Mouse (Mus musculus) urinary bladder, adult 2 months (tissue): ENCODE data around the gene Tmem240. TPM values are rescaled to one million over a fixed set of nuclear protein-coding genes. Genes with fewer than 3 reads are reported as not detected.
"Not testable (repeated sequence)": the region's sequence is repeated elsewhere in the genome, so short reads cannot be mapped to it uniquely, and the experiment has no call there.

ENCODE experiments used
- DNase-seq: peaks from one replicate; pipeline ENCODE4 v3.0.0; 2022; ENCODE audit warnings: low spot score
- polyA plus RNA-seq: library from polyadenylated mRNA; depleted of rRNA; stranded (reverse); fragments of >200 nt; gene quantifications from 2 replicates; pipeline ENCODE4 v1.2.3, GENCODE M21; 2012; rRNA removed

Tmem240 gene
- 2.7 and 3.3 TPM in 2 replicates for polyA plus RNA-seq

DNA sequence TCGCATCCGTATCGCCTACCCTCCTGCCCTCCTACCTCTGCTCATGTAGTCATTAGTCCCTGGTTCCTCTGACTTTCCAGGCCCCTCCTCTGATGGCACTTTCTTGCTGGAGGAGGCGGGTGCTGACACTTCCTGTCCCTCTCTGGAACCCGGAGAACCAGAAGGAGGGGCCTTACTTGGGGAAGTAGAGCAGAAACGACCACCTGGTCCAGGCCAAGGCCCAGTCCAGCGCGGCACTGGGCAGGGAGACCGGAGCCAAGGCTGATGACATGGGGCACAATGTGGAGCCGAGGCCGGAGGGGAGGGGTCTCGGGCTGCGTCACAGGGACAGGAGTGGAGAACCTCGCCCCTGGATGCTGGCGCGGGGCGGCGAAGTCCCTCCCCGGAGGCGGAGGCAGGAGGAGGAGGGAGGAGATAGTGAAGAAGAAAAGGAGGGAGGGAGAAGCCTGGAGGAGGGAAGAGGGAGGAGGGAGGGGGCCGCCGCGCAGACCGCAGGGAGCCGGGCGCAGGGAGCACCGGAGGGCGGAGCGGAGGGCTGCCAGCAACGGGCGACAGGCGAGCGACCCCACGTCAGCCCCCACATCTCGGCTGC lies at the start of gene Tmem240:
Gene Tmem240 (plus strand): TSS at position 451 of the 592 bp plus-strand sequence.
- DNase-seq: peak; percentile 74

- DNase-seq: not testable (repeated sequence)
Observed at GRCm38 (mm10) chr4:155687764-155688163, 46.8 kb upstream of the Tmem240 start.

DNA sequence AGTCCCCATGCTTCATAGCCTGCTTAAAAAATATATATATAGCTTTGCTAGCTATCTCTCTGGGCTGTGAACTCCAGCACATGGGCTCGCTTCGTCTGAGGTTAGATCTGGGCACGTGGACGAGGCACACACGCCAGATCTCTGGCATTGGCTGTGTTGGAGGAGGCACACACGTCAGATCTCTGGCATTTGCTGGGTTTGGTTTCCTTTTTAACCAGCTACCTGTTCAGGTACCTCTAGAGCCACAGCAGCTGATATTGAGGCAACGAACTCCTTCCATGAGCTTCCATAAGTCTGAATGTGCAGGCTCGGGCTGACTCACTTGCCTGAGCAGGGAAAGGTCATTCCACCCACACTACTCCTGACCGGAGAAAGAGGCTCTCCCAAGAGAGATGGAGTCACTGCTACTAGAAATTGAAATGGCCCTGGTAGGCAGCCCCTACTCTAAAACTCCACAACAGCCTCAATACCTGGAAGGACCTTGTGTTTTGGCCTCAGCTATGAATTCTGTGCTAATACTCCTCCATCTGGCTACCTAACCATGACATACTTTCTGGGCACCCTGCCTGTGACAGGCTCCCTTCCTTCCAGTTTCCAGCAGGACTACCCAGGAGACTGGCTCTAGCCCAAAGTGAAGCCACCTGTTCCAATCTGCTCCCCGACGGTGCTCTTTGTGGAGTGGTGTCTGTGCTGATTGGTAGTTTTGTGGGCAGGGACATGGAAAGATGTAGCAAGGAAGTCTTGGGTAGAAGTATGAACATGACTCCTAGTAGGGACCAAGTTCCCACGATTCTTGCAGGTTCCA lies 43.8 kb upstream of the Tmem240 start:
- DNase-seq: no peak

- DNase-seq: no peak
Observed at GRCm38 (mm10) chr4:155692421-155692820, 42.2 kb upstream of the Tmem240 start.

DNA sequence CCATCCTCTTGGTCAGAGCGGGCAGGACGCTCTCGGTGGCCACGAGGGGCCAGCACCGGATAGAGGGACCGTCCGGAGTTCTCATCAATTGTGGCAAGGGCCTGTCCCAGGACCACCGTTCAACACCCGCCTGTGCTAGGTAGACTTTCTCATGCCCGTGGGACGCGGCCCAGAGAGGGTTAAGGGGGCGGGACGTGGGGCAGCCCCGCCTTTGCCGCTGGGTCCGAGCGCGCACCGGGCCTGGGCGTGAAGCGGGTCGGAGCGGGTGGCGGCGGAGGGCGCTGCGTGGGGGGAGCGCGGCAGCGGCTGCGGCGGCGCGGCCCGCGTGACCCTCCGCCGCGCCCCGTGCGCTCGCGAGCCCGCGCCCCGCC lies 40.5 kb upstream of the Tmem240 start, which contains the start of gene Fndc10:
Gene Fndc10 (plus strand): TSS at position 232 of the 371 bp plus-strand sequence.
- DNase-seq: peak; percentile 47

- peak; percentile 64 for DNase-seq
Observed at GRCm38 (mm10) chr4:155694482-155695401, 39.9 kb upstream of the Tmem240 start.

GRCm38 (mm10) chr4:155695531-155696062 lies 39.0 kb upstream of the Tmem240 start:
- no peak for DNase-seq

- no peak for DNase-seq
Observed at GRCm38 (mm10) chr4:155696261-155697255, 38.0 kb upstream of the Tmem240 start.

DNA sequence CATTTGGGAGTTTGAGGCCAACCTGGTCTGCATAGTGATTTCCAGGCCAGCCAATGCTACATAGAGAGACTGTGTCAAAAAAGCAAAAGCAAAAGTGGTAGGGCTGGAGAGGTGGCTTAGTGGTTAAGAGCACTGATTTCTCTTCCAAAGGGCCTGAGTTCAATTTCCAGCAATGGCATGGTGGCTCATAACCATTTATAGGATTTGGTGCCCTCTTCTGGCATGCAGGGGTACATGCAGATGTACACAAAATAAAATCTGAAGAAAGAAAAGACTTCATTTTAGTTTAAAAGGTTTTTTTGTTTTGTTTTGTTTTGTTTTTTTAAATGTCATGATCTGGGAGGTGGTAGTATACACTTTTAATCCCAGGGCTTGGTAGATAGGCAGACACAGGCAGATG lies 34.2 kb upstream of the Tmem240 start:
- no peak for DNase-seq

- DNase-seq: no peak
Observed at GRCm38 (mm10) chr4:155703425-155703929, 31.1 kb upstream of the Tmem240 start.

DNA sequence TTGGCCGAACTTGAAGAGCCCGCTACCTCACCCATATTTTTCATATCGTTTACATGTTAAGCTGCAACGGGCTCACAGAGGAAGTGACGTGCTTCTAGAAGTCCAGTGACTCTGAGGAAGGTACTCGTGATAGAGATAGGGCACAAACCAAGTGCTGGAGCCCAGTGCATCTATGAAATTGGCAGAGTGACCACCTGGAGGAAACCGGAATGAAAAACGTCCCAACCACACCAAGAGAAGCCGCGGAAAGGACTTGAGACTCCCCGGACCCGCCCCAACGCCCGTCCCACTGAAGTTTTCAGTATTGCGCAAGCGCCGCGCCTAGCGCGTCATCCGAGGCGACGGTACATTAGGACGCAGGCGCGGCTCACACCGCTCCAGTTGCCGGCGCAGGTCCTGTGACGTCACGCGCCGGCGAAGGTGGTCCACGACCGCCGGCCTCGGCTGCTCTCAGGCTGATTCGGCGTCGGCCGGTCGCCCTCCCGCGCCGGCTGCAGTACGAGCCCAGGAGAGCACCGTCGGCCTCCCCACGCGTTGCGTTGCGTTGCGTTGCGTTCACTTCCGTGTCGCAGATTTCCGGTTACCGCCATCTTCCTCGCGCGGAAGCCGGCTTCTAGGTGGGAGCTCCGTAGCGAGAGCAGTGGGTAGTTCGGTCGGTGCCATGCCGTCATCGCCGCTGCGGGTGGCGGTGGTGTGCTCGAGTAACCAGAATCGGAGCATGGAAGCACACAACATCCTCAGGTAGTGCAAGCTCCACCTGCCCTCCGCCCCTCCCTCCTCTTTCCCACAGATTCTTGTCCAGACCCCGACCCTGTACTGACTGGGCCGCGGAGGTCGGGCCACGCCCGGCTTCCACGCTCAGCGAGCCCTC lies 29.6 kb upstream of the Tmem240 start, which contains the start of gene Ssu72:
Gene Ssu72 (plus strand): TSS at position 80 of the 871 bp plus-strand sequence.
- DNase-seq: peak; percentile 97

GRCm38 (mm10) chr4:155705592-155705929 lies 29.0 kb upstream of the Tmem240 start:
- no peak for DNase-seq

- no peak for DNase-seq
Observed at GRCm38 (mm10) chr4:155708582-155708981, 26.0 kb upstream of the Tmem240 start.

- DNase-seq: no peak
Observed at GRCm38 (mm10) chr4:155708988-155709387, 25.6 kb upstream of the Tmem240 start.

GRCm38 (mm10) chr4:155710521-155711252 lies 23.9 kb upstream of the Tmem240 start:
- DNase-seq: no peak

- DNase-seq: no peak
Observed at GRCm38 (mm10) chr4:155721668-155722083, 12.9 kb upstream of the Tmem240 start.

DNA sequence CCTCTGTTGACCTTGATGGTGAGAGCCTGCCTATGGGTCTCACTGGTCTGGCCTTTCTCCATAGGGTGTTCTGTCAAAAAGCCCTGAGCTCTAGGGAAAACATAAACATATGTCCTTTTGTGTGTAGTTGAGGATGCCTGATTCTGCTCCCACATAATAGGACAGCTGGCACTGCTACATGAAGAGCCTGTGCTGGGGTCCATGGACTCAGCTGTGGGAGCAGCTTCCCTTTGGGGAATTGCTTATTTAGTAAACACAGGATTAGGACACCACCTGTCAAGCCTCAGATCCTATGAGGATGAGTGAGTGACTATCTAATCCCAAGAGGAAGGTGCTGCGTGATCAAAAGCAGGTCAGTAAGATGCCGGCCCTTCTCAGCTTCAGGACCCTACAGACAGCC lies 6.6 kb upstream of the Tmem240 start:
- DNase-seq: no peak

- DNase-seq: no peak
Observed at GRCm38 (mm10) chr4:155733267-155733666, 1.3 kb upstream of the Tmem240 start.
